Mouse (Mus musculus) bone marrow macrophage, adult 2 months (primary cell): ENCODE measurements at regions not wholly inside any gene's neighbourhood (a gene's known extent, or its start where the extent isn't known, plus 50 kb on each side); places are given as distances from the start of the nearest gene placed in this dataset.

Source experiments
- CTCF ChIP-seq: IDR thresholded peaks from 2 replicates; pipeline ENCODE4 v1.5.1; 2012; ENCODE audit warnings: low read depth, mild to moderate bottlenecking, low read length, moderate library complexity
- POLR2A ChIP-seq: IDR thresholded peaks from 2 replicates; pipeline ENCODE4 v1.6.1; 2012; ENCODE audit warnings: mild to moderate bottlenecking, low read depth, low read length, borderline replicate concordance

DNA sequence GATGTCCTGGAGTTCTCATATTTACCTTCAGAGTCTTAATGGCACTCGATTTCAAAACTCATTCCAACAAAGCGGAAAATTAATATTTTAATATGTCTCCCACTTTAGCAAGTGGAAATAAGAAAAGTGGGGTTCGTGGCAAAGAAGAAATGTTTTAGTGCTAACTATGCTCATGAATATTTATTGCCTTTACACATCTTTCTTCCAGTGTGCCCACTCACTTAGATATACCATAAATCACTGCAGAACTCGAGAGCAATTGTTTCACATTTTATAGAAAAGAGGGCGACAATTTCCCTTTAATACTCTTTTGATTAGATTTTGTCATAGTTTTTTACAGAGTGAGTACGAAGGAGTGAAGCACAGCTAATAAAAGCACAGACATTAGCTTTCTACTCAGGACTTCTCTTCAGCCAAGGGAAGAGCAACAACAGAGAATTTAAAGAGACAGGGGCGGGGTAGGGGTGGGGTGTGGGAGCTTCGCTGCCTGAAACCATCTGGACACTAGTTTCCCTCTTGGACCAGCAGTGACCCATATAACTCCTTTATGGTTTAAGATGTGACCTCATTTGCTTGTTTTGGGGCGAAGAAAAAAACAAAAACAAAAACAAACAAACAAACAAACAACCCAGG, 207.6 kb upstream of the Negr1 start:
- TF ChIP-seq POLR2A (no peak), CTCF (no peak)
